Mouse (Mus musculus) cerebellum, adult 2 months (tissue): Measurements from ENCODE around the gene Cfap221.

Source experiments
- CTCF ChIP-seq: fragments of 200-500 bp; IDR thresholded peaks from 2 replicates; pipeline ENCODE4 v1.5.1; 2011; ENCODE audit warnings: low read depth, mild to moderate bottlenecking, control low read depth, low read length, moderate library complexity, borderline replicate concordance; ENCODE audit not compliant: insufficient read depth
- POLR2A ChIP-seq: fragments of 200-500 bp; IDR thresholded peaks from 2 replicates; pipeline ENCODE4 v1.6.1; 2011; ENCODE audit warnings: low read length, control low read depth, borderline replicate concordance; ENCODE audit not compliant: insufficient read depth

DNA sequence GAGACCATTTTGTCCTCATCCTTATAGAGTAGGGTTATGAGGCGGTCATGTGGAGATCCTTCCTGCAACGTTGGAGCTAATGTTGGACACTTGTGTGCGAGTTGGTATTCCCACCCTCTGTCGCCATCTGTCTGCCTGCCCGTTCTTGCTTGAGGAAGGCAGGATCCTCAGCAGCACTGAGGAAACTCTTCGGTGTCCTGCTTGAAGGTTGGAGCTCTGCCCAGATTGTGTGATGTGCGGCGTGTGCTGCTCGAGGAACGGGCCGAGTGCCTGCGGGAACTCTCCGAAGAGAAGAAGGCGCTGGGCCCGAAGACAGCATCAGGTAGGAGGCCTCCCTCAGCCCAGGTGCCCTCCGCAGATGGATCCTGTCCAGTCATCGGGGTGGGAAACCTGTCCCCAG lies 24.9 kb upstream of the Cfap221 start:
- TF ChIP-seq CTCF = no peak; the same call in 1 of the 2 replicates
- TF ChIP-seq POLR2A = no peak
